Mouse (Mus musculus): ENCODE results near the gene Babam2.

GRCm38 (mm10) chr5:31761836-31762235, 64.4 kb downstream of the Babam2 start:
- TF ChIP-seq ZC3H11A (IDR thresholded peaks at IDR 0.05; ENCODE audit: borderline replicate concordance, low read depth, low read length) = no peak
- no peak for TF ChIP-seq CHD2 (IDR thresholded peaks at IDR 0.05; ENCODE audit: low read depth, low read length)
- no peak for TF ChIP-seq ZNF384 (IDR thresholded peaks at IDR 0.05; ENCODE audit: low read depth, low read length)
- TF ChIP-seq HCFC1 (IDR thresholded peaks at IDR 0.05; ENCODE audit: borderline replicate concordance, insufficient read depth, low read length) = no peak
- no peak for TF ChIP-seq MAFK (IDR thresholded peaks at IDR 0.05; ENCODE audit: insufficient read depth, low read depth, low read length)

Data from ES-E14 (cell line).